Mouse (Mus musculus) heart, adult 11 months (tissue): Measurements from ENCODE around the gene Ticrr.

ENCODE experiments used
- DNase-seq: peaks from one replicate; pipeline ENCODE4 v3.0.0; 2022

Gene Ticrr

DNA sequence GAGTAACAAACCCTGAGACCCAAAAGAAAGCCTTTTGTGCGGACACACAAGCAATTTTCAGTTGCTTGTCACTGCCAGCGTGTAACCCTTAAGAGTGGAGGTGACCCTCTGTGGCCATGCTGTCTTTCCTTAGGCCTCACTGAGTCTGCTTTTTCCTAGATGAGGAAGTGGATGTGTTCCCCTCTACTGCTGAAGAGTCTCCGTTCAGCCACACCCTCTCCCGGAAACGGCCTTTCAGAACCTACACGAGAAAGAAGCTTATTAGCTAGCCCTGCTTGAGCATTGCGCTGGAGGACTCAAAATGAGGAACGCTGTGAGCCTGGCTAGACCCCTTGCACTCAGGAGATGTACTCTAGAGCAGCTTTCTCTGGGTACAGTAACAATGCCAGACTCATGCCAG lies 36.5 kb downstream of the Ticrr start:
- DNase-seq, result peak; percentile 93

DNA sequence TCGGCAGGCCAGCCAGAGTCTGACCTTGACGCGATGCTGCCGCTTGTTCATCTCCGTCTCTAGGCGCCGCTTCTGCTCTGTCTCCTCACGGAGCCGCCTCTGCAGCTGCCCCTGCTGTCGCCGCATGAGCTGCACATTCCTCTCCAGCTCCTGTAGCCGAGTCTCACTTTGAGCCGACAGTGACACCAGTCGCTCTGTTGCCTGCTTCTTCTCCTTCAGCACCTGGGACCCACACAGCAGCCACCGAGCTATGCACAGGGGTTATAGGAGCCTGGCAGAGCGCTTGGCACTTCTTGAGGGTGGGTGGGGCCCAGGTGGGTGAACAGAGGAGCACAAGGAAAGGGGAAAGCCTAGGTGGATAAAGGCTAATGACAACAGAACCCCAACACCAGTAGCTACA lies 42.8 kb downstream of the Ticrr start:
- DNase-seq, result peak; percentile 67

DNA sequence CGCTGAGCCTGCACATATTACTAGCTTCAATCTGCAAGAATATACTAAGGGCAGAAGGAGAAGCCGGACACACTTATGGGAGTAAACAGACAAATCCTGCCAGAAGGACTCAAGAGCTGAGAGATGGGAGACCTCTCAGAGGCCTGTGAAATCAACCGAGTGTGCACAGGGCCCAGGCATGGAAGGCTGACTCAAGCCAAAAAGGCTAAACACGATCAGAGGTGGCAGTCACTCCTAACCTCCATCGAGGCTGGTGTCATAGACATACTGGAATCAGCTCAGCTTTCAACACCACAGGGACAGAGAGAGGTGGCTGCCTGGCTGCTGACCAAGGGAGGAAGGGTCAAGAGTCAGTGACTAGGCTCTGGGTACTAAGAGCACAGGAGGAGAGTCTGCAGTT lies 45.2 kb downstream of the Ticrr start:
- peak; percentile 85 for DNase-seq

DNA sequence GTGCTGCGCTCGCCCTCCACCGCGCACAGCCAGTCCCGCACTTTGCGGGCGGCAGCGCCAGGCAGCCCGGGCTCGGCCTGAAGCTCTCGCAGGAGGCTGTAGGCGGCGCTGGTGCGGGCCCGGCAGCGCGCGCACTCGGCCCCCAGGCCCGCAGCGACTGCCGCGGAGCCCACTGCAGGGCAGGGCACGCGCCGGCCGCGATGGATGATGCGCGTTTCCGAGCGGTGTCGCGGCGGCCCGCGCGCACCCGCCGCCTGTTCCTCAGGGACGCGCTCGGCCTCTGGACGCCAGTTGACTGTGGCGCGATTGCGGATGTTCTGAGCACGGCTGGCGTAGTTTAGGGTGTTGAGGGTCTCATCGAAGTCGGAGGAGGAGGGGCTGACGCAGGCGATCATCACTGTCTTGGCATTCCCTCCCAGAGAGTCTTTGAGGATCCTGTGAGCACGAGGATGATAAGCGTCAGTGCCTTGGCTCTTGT lies 50.2 kb downstream of the Ticrr start:
- peak; percentile 87 for DNase-seq

DNA sequence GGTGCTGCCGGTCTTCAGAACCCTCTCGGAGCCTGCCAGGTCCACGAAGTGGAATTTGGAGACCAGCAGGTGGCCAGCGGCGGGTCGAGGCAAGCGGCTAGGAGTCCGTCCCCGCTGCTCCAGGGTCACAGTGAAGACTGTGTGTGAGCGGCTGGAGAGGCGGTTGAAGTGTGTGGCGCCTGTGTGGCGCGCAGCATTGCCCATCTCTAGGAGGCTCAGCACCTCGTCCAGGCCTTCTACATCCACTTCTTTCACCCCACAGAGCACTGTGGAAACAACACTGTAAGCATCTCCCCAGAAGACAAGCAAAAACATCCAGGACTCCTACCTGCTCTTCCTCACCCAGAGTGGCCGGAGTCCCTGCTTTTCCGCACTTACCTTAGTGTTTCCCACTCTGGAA lies 50.8 kb downstream of the Ticrr start:
- peak; percentile 91 for DNase-seq

DNA sequence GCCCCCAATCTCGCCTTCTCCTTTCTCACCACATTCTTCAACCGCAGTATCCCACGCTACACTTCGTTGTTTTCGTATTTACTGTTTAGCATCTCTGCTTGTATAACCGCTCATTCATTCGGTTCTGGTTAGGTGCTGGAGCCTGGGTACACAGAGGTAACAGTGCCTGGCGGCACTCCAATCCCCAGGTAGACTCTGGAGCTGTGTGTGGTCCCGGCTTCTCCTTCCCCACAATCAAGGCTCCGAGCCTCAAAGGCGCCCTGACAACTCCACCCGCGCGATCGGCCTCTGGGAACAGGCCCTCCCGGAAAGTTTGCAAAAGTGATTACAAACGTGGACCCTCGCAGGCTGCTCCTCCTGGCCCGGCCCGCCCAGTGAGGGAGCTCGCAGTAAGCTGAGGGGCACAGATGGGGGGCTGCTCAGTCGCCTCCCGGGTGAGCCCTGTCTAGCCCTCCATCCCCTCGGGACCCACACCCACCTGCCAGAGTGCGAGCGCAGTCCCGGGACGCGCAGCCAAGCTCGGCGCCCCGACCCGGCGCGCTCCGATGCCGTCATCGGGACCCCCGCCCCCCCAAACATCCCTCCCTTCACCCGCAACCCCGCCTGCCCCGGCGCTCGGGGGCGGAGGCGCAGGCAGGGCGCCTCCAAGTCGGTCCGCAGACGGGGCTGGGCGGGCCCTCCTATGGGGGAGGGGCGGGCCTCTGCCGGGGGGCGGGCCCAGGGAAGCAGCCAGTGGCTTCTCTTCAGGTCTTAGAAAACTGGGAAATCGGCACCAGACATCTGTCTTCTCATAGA lies 55.4 kb downstream of the Ticrr start, which contains the start of gene Kif7:
Gene Kif7, minus strand, starts transcription at position 534 of the 795 bp plus-strand sequence.
- peak; percentile 99 for DNase-seq

DNA sequence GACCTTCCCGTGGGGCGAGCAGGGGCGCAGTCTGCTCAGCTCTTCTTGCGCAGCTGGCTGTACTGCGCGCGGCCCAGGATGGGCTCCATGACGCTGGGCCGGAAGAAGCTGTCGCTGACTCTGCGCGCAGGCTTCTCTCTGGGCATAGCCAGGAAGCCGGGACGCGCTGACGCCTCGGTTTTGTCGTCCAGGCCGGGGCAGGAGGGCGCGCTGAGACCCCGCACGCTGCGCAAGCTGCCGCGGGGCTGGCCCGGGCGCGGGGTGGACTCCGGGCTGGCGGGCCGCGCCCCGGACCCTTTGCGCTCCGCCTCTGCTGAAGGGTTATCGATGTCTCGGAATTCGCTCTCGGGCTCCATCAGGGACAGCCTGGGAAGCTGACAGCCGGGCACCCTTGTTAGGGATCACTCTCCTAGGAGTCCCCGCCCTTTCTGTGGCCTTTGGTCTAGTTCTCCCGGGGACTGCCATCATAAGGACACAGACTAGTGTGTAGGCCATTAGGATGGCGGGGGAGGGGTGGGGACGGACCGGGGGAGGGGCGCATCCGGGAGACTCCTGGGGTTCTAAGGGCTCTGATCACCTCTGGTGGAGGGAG lies 61.5 kb downstream of the Ticrr start:
- peak; percentile 98 for DNase-seq

DNA sequence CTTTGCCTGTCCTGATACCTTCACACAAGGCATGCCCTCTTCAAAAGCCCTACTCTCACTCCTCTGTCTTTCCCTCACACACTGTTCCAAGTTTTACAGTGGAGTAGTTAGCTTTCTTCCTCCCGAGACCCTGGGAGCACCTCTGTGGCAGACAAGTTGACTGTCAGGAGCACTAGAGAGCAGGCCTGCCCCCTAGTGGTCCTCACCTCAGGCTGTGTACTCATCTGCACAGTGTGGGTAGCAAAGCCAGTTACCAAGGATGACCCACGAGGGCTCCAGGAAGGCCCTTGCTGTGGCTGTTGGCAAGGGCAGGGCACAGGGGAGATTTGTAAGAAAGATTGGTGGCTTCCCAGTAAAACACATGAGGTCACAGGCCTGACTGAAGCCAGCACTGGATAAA lies 67.1 kb downstream of the Ticrr start:
- peak; percentile 91 for DNase-seq

DNA sequence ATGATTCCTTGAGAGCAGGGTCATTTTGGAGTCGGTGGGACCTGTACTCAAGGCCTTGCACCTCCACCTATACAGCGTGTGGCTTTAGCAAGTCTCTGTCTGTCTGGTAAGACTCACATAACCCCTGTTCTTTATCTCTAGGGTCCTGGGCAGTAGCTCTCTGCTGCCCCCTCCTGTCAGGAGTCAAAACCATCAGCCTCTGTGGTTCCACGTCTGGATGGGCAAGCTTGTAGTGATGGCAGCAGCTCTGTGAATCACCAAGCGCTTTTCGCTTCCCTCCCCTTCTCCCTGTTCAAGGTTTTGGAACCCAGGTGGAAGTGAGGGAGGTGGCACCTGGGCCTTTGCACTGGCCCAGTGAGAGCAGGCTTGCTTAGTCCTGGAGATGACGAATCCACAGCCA lies 68.2 kb downstream of the Ticrr start:
- peak; percentile 94 for DNase-seq

DNA sequence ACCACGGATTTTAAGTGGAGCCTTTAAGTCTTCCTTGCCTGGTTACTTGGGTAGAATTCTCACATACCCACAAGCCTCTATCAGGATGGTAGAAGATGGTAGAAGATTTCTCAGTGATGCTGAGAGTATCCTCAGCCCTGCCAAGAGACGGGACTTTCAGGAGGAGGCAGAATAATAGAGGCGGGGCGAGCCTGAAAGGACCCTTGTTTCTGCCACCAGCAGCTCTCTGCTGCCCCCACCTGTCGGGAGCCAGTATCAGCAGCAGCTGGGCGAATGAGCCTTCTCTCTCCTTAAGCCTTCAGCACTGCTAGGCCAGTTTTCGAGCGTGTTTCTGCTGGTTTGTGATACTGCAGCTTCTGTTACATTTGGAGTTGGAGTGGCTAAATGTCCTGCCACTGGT lies 69.2 kb downstream of the Ticrr start:
- no peak for DNase-seq

DNA sequence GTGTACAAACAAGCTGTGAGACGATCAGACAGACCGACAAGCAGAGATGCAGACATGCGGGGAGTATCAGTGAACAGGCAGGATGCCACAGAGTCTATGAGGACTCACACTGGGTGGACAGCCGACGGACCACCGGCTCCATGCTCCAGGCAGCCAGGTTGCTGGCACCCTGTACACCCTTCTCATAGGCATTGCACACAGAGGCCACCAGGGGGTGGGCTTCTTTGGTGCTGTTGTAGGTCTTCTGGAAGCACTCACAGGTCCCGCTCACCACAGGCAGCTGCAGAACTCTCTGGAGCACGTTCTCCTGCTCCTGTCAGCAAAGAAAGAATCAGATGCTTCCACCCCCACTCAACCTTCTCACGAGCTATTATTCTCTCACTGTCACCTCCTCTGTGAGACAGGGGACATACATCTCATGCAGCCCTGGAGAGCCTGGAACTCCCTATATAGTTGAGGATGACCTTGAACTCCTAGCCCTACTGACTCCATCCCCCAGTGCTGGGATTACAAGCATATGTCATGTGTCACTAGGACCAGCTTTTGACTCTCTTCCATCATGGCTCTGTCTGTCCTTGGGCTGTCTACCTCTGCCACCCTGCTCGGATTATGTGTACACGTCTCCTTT lies 69.9 kb downstream of the Ticrr start:
- no peak for DNase-seq

DNA sequence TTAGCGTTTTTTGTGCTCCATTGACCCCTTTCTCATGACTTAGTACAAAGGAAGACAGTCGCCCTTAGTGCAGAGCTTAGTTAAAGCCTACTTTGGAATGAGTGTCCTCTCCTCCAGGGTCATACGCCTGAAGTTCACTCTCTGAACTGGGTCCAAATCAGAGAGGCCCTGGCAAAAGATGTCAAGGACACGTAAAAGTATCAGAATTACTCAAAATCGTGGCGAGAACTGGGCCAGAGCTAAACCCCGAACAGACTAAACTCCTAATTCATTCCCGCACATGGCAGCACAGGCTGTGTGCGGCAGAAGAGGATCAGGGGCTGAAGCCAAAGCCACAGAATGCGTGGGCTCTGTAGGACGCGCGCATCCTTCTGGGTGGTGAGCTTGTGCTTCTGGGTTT lies 71.4 kb downstream of the Ticrr start:
- DNase-seq, result no peak

DNA sequence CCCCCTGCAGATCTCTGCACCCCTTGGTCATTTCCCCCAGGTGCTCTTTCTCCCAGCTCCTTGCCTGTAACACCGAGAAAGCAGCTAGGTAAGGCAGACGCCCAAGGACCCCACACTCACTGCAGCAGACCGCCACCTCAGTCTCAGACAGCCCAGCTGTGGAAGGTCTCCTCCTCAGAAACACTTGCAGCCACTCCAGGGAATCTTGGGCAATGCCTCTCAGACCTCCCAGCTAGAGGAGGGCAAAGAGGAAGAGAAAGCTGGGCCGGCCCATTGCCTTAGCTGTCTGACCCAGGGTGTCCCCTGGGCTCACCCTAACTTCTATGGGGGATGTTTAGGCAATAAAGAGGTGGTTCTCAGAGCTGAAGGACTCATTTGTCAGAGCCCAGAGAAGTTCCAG lies 72.6 kb downstream of the Ticrr start, which contains the start of gene Plin1:
Gene Plin1, minus strand, starts transcription at position 282 of the 400 bp plus-strand sequence.
- no peak for DNase-seq

DNA sequence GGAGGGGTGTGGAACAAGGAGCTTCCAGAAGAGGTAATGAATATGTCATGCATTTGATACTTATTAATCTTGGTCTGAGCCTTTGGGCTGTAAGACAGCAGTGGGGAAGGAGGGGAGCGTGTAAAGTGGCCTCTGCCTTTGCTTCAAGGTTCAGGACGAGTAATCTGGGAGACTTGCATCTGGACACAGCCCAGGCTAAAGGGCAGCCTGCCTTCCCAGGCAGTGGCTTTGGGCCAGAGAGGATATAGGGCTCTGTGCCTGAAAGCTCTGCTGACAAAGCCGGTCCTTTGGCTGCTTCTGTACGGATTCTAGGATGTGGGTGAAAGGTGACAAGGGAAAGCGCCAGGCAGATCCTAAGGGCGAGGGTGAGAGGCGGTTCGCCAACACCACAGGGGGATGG lies 74.6 kb downstream of the Ticrr start:
- DNase-seq, result peak; percentile 96

DNA sequence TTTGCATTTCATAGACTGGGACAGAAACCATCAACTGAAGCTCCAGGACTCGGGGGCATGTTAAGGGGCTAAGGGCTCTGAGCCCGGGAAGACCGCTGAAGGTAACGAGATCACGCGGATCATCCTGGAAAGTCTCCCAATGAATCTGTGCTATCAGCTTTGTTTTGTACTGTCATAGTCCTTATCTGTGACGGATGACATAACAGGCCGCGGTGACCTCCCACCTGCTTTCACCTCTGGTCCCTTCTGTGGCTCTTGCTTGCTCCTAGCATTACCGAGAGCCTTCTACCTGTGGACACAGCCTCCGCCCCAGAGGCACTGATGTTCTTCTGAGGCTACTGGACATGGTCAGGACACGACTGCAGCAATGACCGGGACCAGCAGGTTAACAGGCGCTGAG lies 76.5 kb downstream of the Ticrr start:
- no peak for DNase-seq

DNA sequence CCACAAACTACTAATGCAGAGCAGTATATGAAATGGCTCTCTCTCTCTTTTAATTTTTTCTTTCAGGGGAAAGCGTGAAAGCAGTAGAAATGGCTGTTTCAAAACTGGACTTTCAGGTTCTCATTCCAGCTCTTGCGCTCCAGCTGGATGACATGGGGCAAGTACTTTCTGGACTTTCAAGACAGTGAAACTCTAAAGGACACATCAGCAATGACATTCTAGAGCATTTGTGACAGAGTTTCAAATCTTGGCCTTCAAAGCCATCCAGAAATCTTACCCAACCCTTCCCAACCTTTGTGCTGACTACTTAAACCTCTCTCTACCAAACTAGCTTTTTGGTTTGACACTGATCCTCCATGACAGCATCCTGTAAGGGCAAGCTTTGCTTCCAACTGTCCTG lies 78.9 kb downstream of the Ticrr start:
- no peak for DNase-seq

DNA sequence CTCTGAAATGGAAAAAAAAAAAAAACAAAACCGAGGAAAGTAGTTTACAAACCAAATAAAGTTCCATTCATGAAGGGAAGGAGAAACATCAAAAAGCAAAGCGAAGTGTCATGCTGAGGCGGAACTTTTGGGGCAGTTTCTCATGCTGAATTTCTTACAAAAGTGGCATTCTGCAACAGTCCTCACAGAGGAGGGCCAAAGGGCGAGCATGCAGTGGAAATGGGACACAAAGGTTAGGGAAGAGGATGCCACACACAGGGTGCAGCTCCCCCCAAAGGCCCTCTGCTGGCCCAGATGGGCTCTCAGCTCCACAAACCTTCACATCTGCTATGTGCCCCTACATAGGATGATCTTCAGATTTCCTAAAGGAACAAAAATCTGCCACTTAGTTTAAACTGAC lies 80.3 kb downstream of the Ticrr start:
- no peak for DNase-seq

DNA sequence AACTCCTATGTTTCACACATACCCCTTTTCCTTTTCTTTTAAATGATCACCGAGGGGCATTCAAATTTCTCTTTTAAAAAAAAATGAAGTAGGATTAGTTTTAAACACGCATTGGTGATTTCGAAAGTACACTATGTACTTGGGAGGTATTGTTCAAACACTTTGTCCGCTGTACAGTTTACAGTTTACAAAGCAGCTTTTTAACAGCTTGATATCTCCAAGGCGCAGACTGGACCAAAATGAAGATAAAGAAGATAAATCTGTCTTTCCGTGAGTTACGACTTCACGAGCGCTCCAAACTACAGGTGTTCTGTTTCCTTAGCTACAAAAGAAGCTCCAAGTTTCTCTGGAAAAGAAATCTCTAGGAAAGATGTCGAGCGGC lies 82.3 kb downstream of the Ticrr start:
- DNase-seq, result no peak

DNA sequence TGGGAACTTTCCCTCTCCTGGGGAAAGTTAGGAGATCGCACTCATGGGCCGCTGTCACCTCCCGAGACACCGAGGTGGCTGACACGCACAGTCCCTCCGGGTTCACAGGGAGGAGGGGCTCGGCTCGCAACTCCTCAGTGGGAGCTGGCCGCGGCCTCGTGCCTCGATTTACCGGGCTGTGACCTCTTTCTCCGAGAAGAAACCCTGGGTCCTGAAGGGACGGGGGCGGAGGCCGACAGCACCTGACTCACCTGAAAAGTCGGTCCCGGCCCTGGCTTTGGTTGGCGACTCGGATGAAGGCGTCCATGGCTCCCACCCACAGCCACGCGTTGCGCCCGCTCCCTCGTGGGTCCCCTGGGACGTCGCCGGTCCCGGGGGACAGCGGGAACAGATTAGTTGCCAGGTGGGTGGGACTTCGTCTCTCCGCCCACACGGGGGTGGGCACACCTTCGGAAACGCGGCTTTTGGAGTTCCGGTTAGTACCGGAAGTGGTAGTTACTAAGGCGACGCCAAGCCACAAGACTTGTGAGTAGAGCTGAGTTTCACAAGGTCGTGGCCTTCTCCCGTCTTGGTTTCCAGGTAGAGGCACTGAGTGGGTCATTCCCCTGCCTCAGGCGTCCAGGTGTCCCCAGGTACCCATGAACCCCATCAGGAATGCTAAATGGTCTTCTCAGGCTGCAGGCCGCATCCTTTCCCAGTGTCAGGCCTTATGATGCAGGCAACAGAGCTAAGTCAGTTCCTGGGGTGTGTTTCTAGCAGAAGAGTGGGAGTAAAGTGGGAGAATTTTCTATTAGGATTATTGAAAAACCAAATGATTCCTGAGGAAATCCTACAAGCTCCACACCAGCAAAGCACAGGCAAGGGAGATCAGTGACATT lies 82.9 kb downstream of the Ticrr start, which contains the start of the genes Pex11a and Wdr93:
Gene Pex11a, minus strand, starts transcription at position 473 of the 878 bp plus-strand sequence.
Gene Wdr93, plus strand, starts transcription at position 505 of the 878 bp plus-strand sequence.
- peak; percentile 97 for DNase-seq

DNA sequence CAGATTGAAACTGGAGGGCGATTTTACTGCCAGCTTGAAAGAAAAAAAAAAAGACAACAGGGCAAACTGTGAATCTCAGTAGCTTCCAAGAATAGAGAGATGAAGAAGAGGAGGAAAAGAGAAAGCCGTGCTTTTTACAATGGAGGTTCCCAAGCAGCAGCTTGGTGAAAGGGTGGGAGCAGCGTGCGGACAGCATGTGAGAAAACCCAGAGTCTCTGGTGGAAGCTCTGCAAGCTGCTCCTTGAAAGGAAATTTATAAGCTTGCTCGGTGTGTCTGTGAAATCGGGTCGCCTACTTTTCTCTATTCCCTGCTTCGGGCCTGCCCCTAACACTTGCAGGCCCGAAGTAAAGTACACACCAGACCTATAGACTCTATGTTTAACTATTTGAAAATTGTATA lies 84.1 kb downstream of the Ticrr start:
- no peak for DNase-seq

DNA sequence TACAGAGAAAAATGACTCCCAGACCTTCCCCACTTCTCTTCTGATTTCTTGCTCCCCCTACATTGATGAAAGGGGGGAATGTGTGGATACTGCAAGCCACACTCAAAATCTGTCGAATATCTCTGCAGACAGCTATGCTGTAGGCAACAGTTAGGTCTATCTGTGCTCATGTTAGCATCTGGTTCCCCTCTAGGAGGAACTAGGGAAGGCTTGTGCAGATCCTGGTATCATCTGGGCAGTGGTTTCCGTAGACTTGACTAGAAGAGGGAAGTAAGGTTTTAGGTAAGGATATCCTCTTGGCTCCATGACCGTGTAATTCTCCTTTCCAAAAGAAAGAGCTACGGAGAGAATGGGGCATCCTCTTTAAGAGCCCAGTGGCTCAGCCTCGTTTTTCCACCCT lies 84.6 kb downstream of the Ticrr start:
- no peak for DNase-seq

DNA sequence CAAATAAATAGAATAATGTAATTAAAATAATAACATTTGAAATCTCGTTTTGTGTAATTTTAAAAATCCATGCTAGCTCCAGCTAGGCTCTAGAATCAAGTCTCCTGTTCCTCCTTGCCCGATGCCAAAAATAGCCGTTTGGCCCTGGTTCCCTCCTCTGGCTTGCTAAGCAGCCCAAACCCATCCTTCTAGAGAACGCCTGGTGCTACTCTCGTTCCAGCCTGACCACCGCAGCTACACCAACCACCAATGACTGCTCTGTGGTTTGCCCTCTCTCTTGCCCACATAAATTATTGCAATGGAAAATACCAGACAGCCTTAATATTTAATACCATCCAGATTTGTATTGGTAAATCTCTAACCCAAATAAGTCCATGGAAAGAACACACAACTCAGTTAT lies 87.7 kb downstream of the Ticrr start:
- no peak for DNase-seq
